Comparison of ENCODE assay signal across 11 mouse cellular contexts in genomic region chr4:62410325-62410724, GRCm38 (mm10). TPM values are rescaled to one million over a fixed set of nuclear protein-coding genes. Genes with fewer than 3 reads are reported as not detected.
DNase-seq lines count a peak whose midpoint lies in the region; ATAC-seq lines count a peak whose summit lies in the region.
"Had no signal": no experiment of that assay in that cellular context is flagged by ENCODE, and none has a peak within 500 bp of the region (broad histone marks: within the 10 kb centered on the region; RNA-seq: fewer than 3 reads in every experiment).

No protein-coding gene starts in this region.

- H3K9me3 ChIP-seq in heart, embryonic 16.5 days (replicated peaks; ENCODE audit: control insufficient read depth, low read length) = no peaks in the 10 kb centered on the region
- no peaks in the 10 kb centered on the region for H3K9me3 ChIP-seq in embryonic facial prominence, embryonic 10.5 days
- no peaks in the 10 kb centered on the region for H3K9me3 ChIP-seq in hindbrain, embryonic 10.5 days
- no peaks in the 10 kb centered on the region for H3K9me3 ChIP-seq in liver, embryonic 16.5 days (replicated peaks; ENCODE audit: control insufficient read depth, low read length)

- peak overlapping the region; percentile 61 for H3K4me2 ChIP-seq in heart, embryonic 16.5 days (ENCODE audit: low read depth, low read length)
- H3K4me2 ChIP-seq in liver, embryonic 16.5 days (ENCODE audit: low read depth, low read length) = peak overlapping the region; percentile 70

- ATAC-seq in heart, embryonic 16.5 days (replicated peaks; ENCODE audit: extremely low read depth, insufficient read depth, low FRiP score) = no peak
- ATAC-seq in liver, embryonic 16.5 days (ENCODE audit: low read depth) = no peak
- ATAC-seq: inflammation-experienced regulatory T-cells, adult 6 months had no signal

- peak overlapping the region; percentile 88; the same call in 1 of the 2 replicates for H3K4me3 ChIP-seq in heart, embryonic 16.5 days (ENCODE audit: low read length)
- H3K4me3 ChIP-seq in embryonic facial prominence, embryonic 10.5 days = peak overlapping the region; percentile 86
- peak overlapping the region; percentile 69 for H3K4me3 ChIP-seq in hindbrain, embryonic 10.5 days
- H3K4me3 ChIP-seq in liver, embryonic 16.5 days (ENCODE audit: low read depth, low read length) = peak overlapping the region; percentile 81

- 83% methylated on average over 2 of the region's 2 CpGs for WGBS in heart, embryonic 16.5 days
- 90% methylated on average over 2 of the region's 2 CpGs for WGBS in embryonic facial prominence, embryonic 10.5 days
- 94% methylated on average over 2 of the region's 2 CpGs for WGBS in hindbrain, embryonic 10.5 days
- WGBS in liver, embryonic 16.5 days (ENCODE audit: insufficient replicate concordance) = 70% methylated on average over 2 of the region's 2 CpGs

- H3K4me1 ChIP-seq in heart, embryonic 16.5 days (ENCODE audit: control insufficient read depth, insufficient read depth, low read length) = peaks cover 20% of the 10 kb centered on the region
- H3K4me1 ChIP-seq in embryonic facial prominence, embryonic 10.5 days = peaks cover 26% of the 10 kb centered on the region
- H3K4me1 ChIP-seq in hindbrain, embryonic 10.5 days (replicated peaks) = peaks cover 24% of the 10 kb centered on the region
- H3K4me1 ChIP-seq in liver, embryonic 16.5 days (ENCODE audit: control insufficient read depth, low read depth, low read length) = peaks cover 18% of the 10 kb centered on the region

- peaks cover 25% of the 10 kb centered on the region for H3K36me3 ChIP-seq in heart, embryonic 16.5 days (ENCODE audit: control insufficient read depth, insufficient read depth)
- peaks cover 62% of the 10 kb centered on the region for H3K36me3 ChIP-seq in embryonic facial prominence, embryonic 10.5 days (replicated peaks)
- peaks cover 54% of the 10 kb centered on the region for H3K36me3 ChIP-seq in hindbrain, embryonic 10.5 days
- H3K36me3 ChIP-seq in liver, embryonic 16.5 days (ENCODE audit: control insufficient read depth, insufficient read depth) = peaks cover 22% of the 10 kb centered on the region

- H3K27ac ChIP-seq in heart, embryonic 16.5 days (ENCODE audit: low read length) = no peak overlapping the region
- no peak overlapping the region for H3K27ac ChIP-seq in embryonic facial prominence, embryonic 10.5 days (replicated peaks)
- H3K27ac ChIP-seq in hindbrain, embryonic 10.5 days = no peak overlapping the region
- no peak overlapping the region for H3K27ac ChIP-seq in liver, embryonic 16.5 days (ENCODE audit: low read length)

- H3K9ac ChIP-seq in heart, embryonic 16.5 days (ENCODE audit: low read length) = 0 out of 2 replicates have a peak overlapping the region, but pooled peaks have one; percentile 15
- H3K9ac ChIP-seq in liver, embryonic 16.5 days (ENCODE audit: low read depth, low read length) = peak overlapping the region; percentile 89; the same call in 1 of the 2 replicates

- DNase-seq in heart, adult 8-10 months (ENCODE audit: low spot score) = no peak
- no peak for DNase-seq in embryonic facial prominence, embryonic 10.5 days (ENCODE audit: low spot score)
- DNase-seq in hindbrain, embryonic 10.5 days (ENCODE audit: low spot score) = no peak
- DNase-seq in adrenal gland, postnatal 4 days (ENCODE audit: low spot score in 2 of 2) = no peak
- no peak for DNase-seq in thymus, postnatal 0 days (ENCODE audit: low spot score)
- DNase-seq in frontal cortex, postnatal 36 days (ENCODE audit: low spot score in 2 of 2) = no peak
- DNase-seq: adrenal gland, postnatal 36 days; lung, postnatal 4 days had no signal

- no peaks in the 10 kb centered on the region for H3K27me3 ChIP-seq in heart, embryonic 16.5 days (ENCODE audit: control insufficient read depth, insufficient read depth, low read length)
- no peaks in the 10 kb centered on the region for H3K27me3 ChIP-seq in embryonic facial prominence, embryonic 10.5 days (replicated peaks; ENCODE audit: low read depth, poor library complexity, severe bottlenecking)
- H3K27me3 ChIP-seq in hindbrain, embryonic 10.5 days (ENCODE audit: insufficient read depth, poor library complexity, severe bottlenecking) = no peaks in the 10 kb centered on the region
- H3K27me3 ChIP-seq in liver, embryonic 16.5 days (ENCODE audit: control insufficient read depth, insufficient read depth, low read depth, low read length) = no peaks in the 10 kb centered on the region

RNA-seq across cellular contexts. Expression of gene Prpf4, which starts 1.7 kb away (rescaled TPM):
- 12.8 and 15.0 TPM in 2 replicates for polyA plus RNA-seq in heart, embryonic 16.5 days (2015; fragmentation: Nextera tagmentation; extraction: Ambion mirVana)
- 10 to 100 TPM; 10.0 to 11.8 (median 10.3) TPM for total RNA-seq in heart, adult 8-10 months (2022)
- 37.1 and 37.2 TPM in 2 replicates for polyA plus RNA-seq in embryonic facial prominence, embryonic 10.5 days (2016; fragmentation: Nextera tagmentation; extraction: Ambion mirVana)
- 26.8 and 35.2 TPM in 2 replicates for polyA plus RNA-seq in hindbrain, embryonic 10.5 days (2016; fragmentation: Nextera tagmentation; extraction: Ambion mirVana)
- 8.4 and 9.8 TPM in 2 replicates for polyA plus RNA-seq in liver, embryonic 16.5 days (2015; fragmentation: Nextera tagmentation; extraction: Ambion mirVana)
- 10 to 100 TPM; 26.0 to 27.6 TPM for total RNA-seq in adrenal gland, postnatal 4 days (2021)
- polyA plus RNA-seq in thymus, postnatal 0 days (2015; fragmentation: Nextera tagmentation; extraction: Ambion mirVana) = 20.9 and 22.7 TPM in 2 replicates

RNA-seq across cellular contexts. Expression of gene Cdc26, which starts 1.9 kb away (rescaled TPM):
- polyA plus RNA-seq in heart, embryonic 16.5 days (2015; fragmentation: Nextera tagmentation; extraction: Ambion mirVana) = 83.0 and 85.5 TPM in 2 replicates
- 10 to 100 TPM; 43.2 to 50.7 (median 47.0) TPM for total RNA-seq in heart, adult 8-10 months (2022)
- 207 and 215 TPM in 2 replicates for polyA plus RNA-seq in embryonic facial prominence, embryonic 10.5 days (2016; fragmentation: Nextera tagmentation; extraction: Ambion mirVana)
- 176 and 179 TPM in 2 replicates for polyA plus RNA-seq in hindbrain, embryonic 10.5 days (2016; fragmentation: Nextera tagmentation; extraction: Ambion mirVana)
- polyA plus RNA-seq in liver, embryonic 16.5 days (2015; fragmentation: Nextera tagmentation; extraction: Ambion mirVana) = 52.4 and 55.5 TPM in 2 replicates
- 100 to 1,000 TPM in 1 of 2 experiments, 10 to 100 TPM in 1; 94.2 to 102 TPM for total RNA-seq in adrenal gland, postnatal 4 days (2021)
- 169 and 172 TPM in 2 replicates for polyA plus RNA-seq in thymus, postnatal 0 days (2015; fragmentation: Nextera tagmentation; extraction: Ambion mirVana)

RNA-seq across cellular contexts. Expression of gene Rnf183, which starts 24.7 kb away (rescaled TPM):
- 0.17 and 0.26 TPM in 2 replicates for polyA plus RNA-seq in heart, embryonic 16.5 days (2015; fragmentation: Nextera tagmentation; extraction: Ambion mirVana)
- total RNA-seq in heart, adult 8-10 months (2022) = not detected
- not detected in 2 replicates for polyA plus RNA-seq in embryonic facial prominence, embryonic 10.5 days (2016; fragmentation: Nextera tagmentation; extraction: Ambion mirVana)
- not detected in 2 replicates for polyA plus RNA-seq in hindbrain, embryonic 10.5 days (2016; fragmentation: Nextera tagmentation; extraction: Ambion mirVana)
- not detected in 2 replicates for polyA plus RNA-seq in liver, embryonic 16.5 days (2015; fragmentation: Nextera tagmentation; extraction: Ambion mirVana)
- total RNA-seq in adrenal gland, postnatal 4 days (2021) = under 1 TPM in 1 of 2 experiments, not detected in 1; 0.42 TPM
- 1.7 and 2.0 TPM in 2 replicates for polyA plus RNA-seq in thymus, postnatal 0 days (2015; fragmentation: Nextera tagmentation; extraction: Ambion mirVana)
- polyA plus RNA-seq: inflammation-experienced regulatory T-cells, adult 6 months had no signal

RNA-seq across cellular contexts. Expression of gene Slc31a1, which starts 49.8 kb away (rescaled TPM):
- polyA plus RNA-seq in heart, embryonic 16.5 days (2015; fragmentation: Nextera tagmentation; extraction: Ambion mirVana) = 42.3 and 43.0 TPM in 2 replicates
- total RNA-seq in heart, adult 8-10 months (2022) = 10 to 100 TPM; 14.2 to 18.2 (median 15.2) TPM
- polyA plus RNA-seq in embryonic facial prominence, embryonic 10.5 days (2016; fragmentation: Nextera tagmentation; extraction: Ambion mirVana) = 45.5 and 48.0 TPM in 2 replicates
- polyA plus RNA-seq in hindbrain, embryonic 10.5 days (2016; fragmentation: Nextera tagmentation; extraction: Ambion mirVana) = 48.5 and 53.9 TPM in 2 replicates
- polyA plus RNA-seq in liver, embryonic 16.5 days (2015; fragmentation: Nextera tagmentation; extraction: Ambion mirVana) = 60.4 and 63.7 TPM in 2 replicates
- total RNA-seq in adrenal gland, postnatal 4 days (2021) = 10 to 100 TPM; 79.7 to 82.3 TPM
- polyA plus RNA-seq in thymus, postnatal 0 days (2015; fragmentation: Nextera tagmentation; extraction: Ambion mirVana) = 20.1 and 20.2 TPM in 2 replicates

RNA-seq across cellular contexts. Expression of gene Fkbp15, which starts 50.0 kb away (rescaled TPM):
- polyA plus RNA-seq in heart, embryonic 16.5 days (2015; fragmentation: Nextera tagmentation; extraction: Ambion mirVana) = 18.0 and 18.9 TPM in 2 replicates
- 10 to 100 TPM; 18.1 to 22.2 (median 20.3) TPM for total RNA-seq in heart, adult 8-10 months (2022)
- polyA plus RNA-seq in embryonic facial prominence, embryonic 10.5 days (2016; fragmentation: Nextera tagmentation; extraction: Ambion mirVana) = 18.0 and 18.1 TPM in 2 replicates
- 20.3 and 21.8 TPM in 2 replicates for polyA plus RNA-seq in hindbrain, embryonic 10.5 days (2016; fragmentation: Nextera tagmentation; extraction: Ambion mirVana)
- 14.5 and 15.9 TPM in 2 replicates for polyA plus RNA-seq in liver, embryonic 16.5 days (2015; fragmentation: Nextera tagmentation; extraction: Ambion mirVana)
- 10 to 100 TPM; 45.1 to 50.9 TPM for total RNA-seq in adrenal gland, postnatal 4 days (2021)
- polyA plus RNA-seq in thymus, postnatal 0 days (2015; fragmentation: Nextera tagmentation; extraction: Ambion mirVana) = 24.0 and 30.5 TPM in 2 replicates
